Comparison of ENCODE assay signal across 11 mouse cellular contexts in genomic region chr6:39447429-39448185, GRCm38 (mm10). TPM values are rescaled to one million over a fixed set of nuclear protein-coding genes. Genes with fewer than 3 reads are reported as not detected.
DNase-seq lines count a peak whose midpoint lies in the region; ATAC-seq lines count a peak whose summit lies in the region.
"Had no signal": no experiment of that assay in that cellular context is flagged by ENCODE, and none has a peak within 500 bp of the region (broad histone marks: within the 10 kb centered on the region; RNA-seq: fewer than 3 reads in every experiment).

No protein-coding gene starts in this region.

- 0 out of 2 replicates have a peak, but pooled peaks have one; percentile 29 for ATAC-seq in common myeloid progenitor, adult 5-6 weeks (replicated peaks; ENCODE audit: low read depth, poor library complexity, severe bottlenecking)
- ATAC-seq: hindbrain, embryonic 16.5 days had no signal

- DNase-seq in adrenal gland, adult 2 months: peak; percentile 61
- no peak for DNase-seq in adrenal gland, adult 18-20 months (ENCODE audit: low spot score in 2 of 2)
- peak; percentile 49 to 65 for DNase-seq in right cerebral cortex, adult 2 months (ENCODE audit: low spot score in 2 of 2)
- no peak for DNase-seq in right cerebral cortex, postnatal 10 days (ENCODE audit: low spot score in 2 of 2)
- peak; percentile 53 to 75 for DNase-seq in right cerebral cortex, postnatal 36 days (ENCODE audit: low spot score in 2 of 2)
- no peak for DNase-seq in gastrocnemius, postnatal 4 days (ENCODE audit: low spot score in 2 of 2)
- no peak for DNase-seq in retina, postnatal 1 day
- DNase-seq: cerebellum, postnatal 36 days; kidney, postnatal 4 days had no signal

RNA-seq across cellular contexts. Expression of gene Mkrn1, which starts 27.3 kb away (rescaled TPM):
- total RNA-seq in adrenal gland, adult 2 months (2021): 10 to 100 TPM; 67.9 to 69.7 TPM
- 24.1 and 30.1 TPM in 2 replicates for polyA plus RNA-seq in adrenal gland, adult 2 months (2012; rRNA removed)
- 10 to 100 TPM; 64.0 to 72.7 TPM for total RNA-seq in adrenal gland, adult 18-20 months (2021)
- 44.3 and 54.4 TPM in 2 replicates for total RNA-seq in common myeloid progenitor, adult 5-6 weeks (2017)
- 10 to 100 TPM; 20.9 to 26.1 TPM for total RNA-seq in gastrocnemius, postnatal 4 days (2021)

Comparison
In these comparisons a context has a peak if more than half of its experiments do, and no peak if none do; other contexts are left out.
1. DNase-seq: peak in adrenal gland, adult 2 months (single experiment), right cerebral cortex, adult 2 months (2 of 2) and right cerebral cortex, postnatal 36 days (2 of 2); none in adrenal gland, adult 18-20 months (0 of 2), right cerebral cortex, postnatal 10 days (0 of 2), gastrocnemius, postnatal 4 days (0 of 2) and retina, postnatal 1 day (single experiment).